Mouse (Mus musculus) liver, postnatal 0 days (tissue): ENCODE results near the gene Gucd1. TPM values are rescaled to one million over a fixed set of nuclear protein-coding genes. Genes with fewer than 3 reads are reported as not detected.
A peak's percentile ranks its signal among the peaks of the same experiment; 100 is the strongest.

Experiments used
- ATAC-seq: fragments of 200-750 bp; cut with Nextera tagmentation; 2 replicates; pipeline ENCODE4 v1.8.0; 2017; ENCODE audit warnings: mild to moderate bottlenecking, moderate library complexity
- DNase-seq: peaks from one replicate; pipeline ENCODE4 v3.0.0-alpha.2; 2016
- H3K27ac ChIP-seq: fragments of 300-500 bp; sonication (generic); 2 replicates; pipeline ENCODE4 v1.5.1; 2014; ENCODE audit warnings: antibody characterized with exemption, moderate library complexity, mild to moderate bottlenecking, low read depth
- H3K27me3 ChIP-seq: fragments of 300-500 bp; sonication (generic); 2 replicates; pipeline ENCODE4 v1.6.1; 2014; ENCODE audit warnings: low read length, control low read depth, mixed read lengths; ENCODE audit not compliant: insufficient read depth
- H3K36me3 ChIP-seq: fragments of 300-500 bp; sonication (generic); replicated peaks from 2 replicates; pipeline ENCODE4 v1.6.1; 2014; ENCODE audit warnings: mild to moderate bottlenecking, control low read depth, low read length, moderate library complexity, mixed read lengths; ENCODE audit not compliant: insufficient read depth
- H3K4me1 ChIP-seq: fragments of 300-500 bp; sonication (generic); 2 replicates; pipeline ENCODE4 v1.6.1; 2014; ENCODE audit warnings: antibody characterized with exemption, mild to moderate bottlenecking, control low read depth; ENCODE audit not compliant: insufficient read depth
- H3K4me2 ChIP-seq: fragments of 300-500 bp; sonication (generic); 2 replicates; pipeline ENCODE4 v1.6.1; 2014; ENCODE audit warnings: low read depth, mild to moderate bottlenecking, low read length, moderate library complexity, mixed read lengths
- H3K4me3 ChIP-seq: fragments of 300-500 bp; sonication (generic); 2 replicates; pipeline ENCODE4 v1.5.1; 2014; ENCODE audit warnings: low read depth, low read length
- H3K9ac ChIP-seq: fragments of 300-500 bp; sonication (generic); replicated peaks from 2 replicates; pipeline ENCODE4 v1.6.1; 2014; ENCODE audit warnings: mild to moderate bottlenecking, moderate library complexity
- H3K9me3 ChIP-seq: fragments of 300-500 bp; sonication (generic); 2 replicates; pipeline ENCODE4 v1.6.1; 2016; ENCODE audit warnings: mild to moderate bottlenecking, control low read depth, low read length, mixed read lengths
- CTCF ChIP-seq: sonication (generic); IDR thresholded peaks from 2 replicates; pipeline ENCODE4 v1.5.1; 2016; ENCODE audit warnings: antibody characterized with exemption, low read depth
- EP300 ChIP-seq: IDR thresholded peaks from 2 replicates; pipeline ENCODE4 v1.6.1; 2016; ENCODE audit warnings: antibody characterized with exemption, low read depth, mild to moderate bottlenecking
- whole genome bisulfite sequencing: fragments of 180-500 bp; shearing (Covaris S2); extraction: QIAGEN DNeasy Blood & Tissue Kit; methylation state at CpG from one replicate; pipeline ENCODE4 v1.1.7; 2014; ENCODE audit not compliant: insufficient replicate concordance; 5-methylcytosine and 5-hydroxymethylcytosine counted together
- polyA plus RNA-seq: library from polyadenylated mRNA; unstranded; fragments of >200 nt; fragmentation: Nextera tagmentation; extraction: Ambion mirVana; gene quantifications from 2 replicates; pipeline ENCODE4 v1.2.1, GENCODE M21; 2015

Gucd1 gene
- polyA plus RNA-seq, 1 experiment from 2014 or later = 45.6 TPM

DNA sequence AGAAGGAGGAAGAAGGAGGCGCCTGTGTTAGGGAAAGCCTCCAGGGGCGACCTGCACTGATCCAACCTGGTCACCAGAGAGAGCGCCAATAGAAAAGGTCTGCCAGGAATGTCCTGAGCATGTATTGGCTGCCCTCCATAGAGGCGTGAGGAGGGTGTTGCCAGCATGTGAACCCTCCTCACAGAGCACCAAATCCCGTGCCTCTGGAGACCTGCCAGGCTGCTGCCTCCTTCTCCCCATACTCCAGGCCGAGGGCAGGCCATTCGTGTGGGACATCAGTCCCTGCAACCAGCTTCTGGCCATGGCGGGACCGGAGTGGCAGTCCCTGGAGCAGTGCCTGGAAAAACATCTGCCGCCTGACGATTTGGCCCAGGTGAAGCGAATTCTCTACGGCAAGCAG lies 111.0 kb downstream of the Gucd1 start:
- Histone ChIP-seq H3K36me3 (no peaks in the 10 kb centered on the region), H3K27me3 (no peaks in the 10 kb centered on the region), H3K4me2 (peak overlapping the region; percentile 55), H3K9ac (peak overlapping the region; percentile 27; the same call in 1 of the 2 replicates), H3K4me1 (peaks cover 4% of the 10 kb centered on the region; the same call in 1 of the 2 replicates), H3K9me3 (no peaks in the 10 kb centered on the region), H3K27ac (peak overlapping the region; percentile 72), H3K4me3 (peak overlapping the region; percentile 32)
- WGBS = 62% methylated on average over 13 of the region's 13 CpGs
- ATAC-seq = peak; percentile 82
- peak; percentile 74 for DNase-seq
- no peak for TF ChIP-seq CTCF
- TF ChIP-seq EP300 = no peak

DNA sequence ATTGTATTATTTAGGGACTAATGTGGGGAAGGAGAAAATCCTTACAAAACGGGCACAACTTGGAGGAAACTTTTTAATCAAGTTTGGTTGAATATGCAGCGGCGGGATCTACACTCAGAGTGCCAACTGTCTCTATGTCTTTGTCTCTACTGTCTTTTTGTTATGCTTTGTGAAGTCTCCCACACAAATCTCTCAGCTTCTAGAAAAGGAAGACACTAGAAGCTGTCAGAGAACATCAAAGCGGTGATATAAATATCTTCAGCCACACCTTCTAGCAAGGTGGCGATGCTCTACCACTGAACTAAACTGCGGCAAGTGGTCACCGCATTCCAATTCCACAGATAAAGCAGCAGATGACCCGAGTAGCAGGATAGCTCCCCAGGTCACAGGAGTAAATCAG lies 111.9 kb downstream of the Gucd1 start:
- no peaks in the 10 kb centered on the region; the same call in 1 of the 2 replicates for H3K4me1 ChIP-seq
- H3K9me3 ChIP-seq = no peaks in the 10 kb centered on the region
- no peak overlapping the region for H3K9ac ChIP-seq
- no peaks in the 10 kb centered on the region for H3K27me3 ChIP-seq
- no peaks in the 10 kb centered on the region for H3K36me3 ChIP-seq
- ATAC-seq = no peak
- TF ChIP-seq CTCF (no peak), EP300 (no peak)
- H3K4me2 ChIP-seq = no peak overlapping the region
- no peak overlapping the region for H3K4me3 ChIP-seq
- no peak overlapping the region for H3K27ac ChIP-seq
- no peak for DNase-seq
- 80% methylated on average over 8 of the region's 8 CpGs for WGBS

- H3K9me3 ChIP-seq = no peaks in the 10 kb centered on the region
- TF ChIP-seq CTCF (peak; percentile 42), EP300 (no peak)
- no peak within 1 kb of the TSS for H3K27ac ChIP-seq
- H3K4me1 ChIP-seq = peaks cover 4% of the 10 kb centered on the region; the same call in 1 of the 2 replicates
- ATAC-seq = no peak
- no peaks in the 10 kb centered on the region for H3K36me3 ChIP-seq
- DNase-seq = no peak
- no peaks in the 10 kb centered on the region for H3K27me3 ChIP-seq
- H3K9ac ChIP-seq = no peak within 1 kb of the TSS
- H3K4me2 ChIP-seq = no peak within 1 kb of the TSS
- WGBS = 74% methylated on average over 4 of the region's 4 CpGs
- H3K4me3 ChIP-seq = no peak within 1 kb of the TSS
Measured at GRCm38 (mm10) chr10:75400958-75401357, 116.8 kb downstream of the Gucd1 start, which contains the start of gene Upb1. Upb1 (plus strand) TSS chr10:75401115.

GRCm38 (mm10) chr10:75396966-75397365 lies 120.8 kb downstream of the Gucd1 start:
- DNase-seq (peak; percentile 44), ATAC-seq (peak; percentile 40)
- H3K27ac ChIP-seq = no peak overlapping the region
- H3K9me3 ChIP-seq = no peaks in the 10 kb centered on the region
- 23% methylated on average over 14 of the region's 14 CpGs for WGBS
- H3K4me2 ChIP-seq = no peak overlapping the region
- no peaks in the 10 kb centered on the region for H3K36me3 ChIP-seq
- H3K9ac ChIP-seq = no peak overlapping the region
- TF ChIP-seq CTCF (no peak), EP300 (no peak; the same call in 1 of the 2 replicates)
- H3K4me1 ChIP-seq = peaks cover 4% of the 10 kb centered on the region; the same call in 1 of the 2 replicates
- H3K27me3 ChIP-seq = no peaks in the 10 kb centered on the region
- H3K4me3 ChIP-seq = no peak overlapping the region

DNA sequence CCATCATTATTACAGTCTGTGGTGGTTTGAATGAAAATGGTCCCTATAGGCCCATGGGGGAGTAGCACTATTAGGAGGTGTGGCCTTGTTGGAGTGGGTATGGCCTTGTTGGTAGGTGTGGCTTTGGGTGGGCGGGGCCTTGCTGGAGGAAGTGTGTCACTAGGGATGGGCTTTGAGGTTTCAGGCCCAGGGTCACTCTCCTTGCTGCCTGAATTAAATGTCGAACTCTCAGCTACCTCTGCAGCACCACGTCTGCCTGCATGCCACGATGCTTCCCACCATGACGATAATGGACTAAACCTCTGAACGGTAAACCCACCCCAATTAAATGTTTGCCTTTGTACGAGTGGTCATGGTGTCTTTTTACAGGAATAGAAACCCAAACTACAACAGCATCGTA lies 123.0 kb downstream of the Gucd1 start:
- no peak overlapping the region for H3K4me2 ChIP-seq
- peaks cover 4% of the 10 kb centered on the region; the same call in 1 of the 2 replicates for H3K4me1 ChIP-seq
- DNase-seq (no peak), ATAC-seq (no peak)
- H3K4me3 ChIP-seq = no peak overlapping the region
- H3K9me3 ChIP-seq = no peaks in the 10 kb centered on the region
- no peaks in the 10 kb centered on the region for H3K36me3 ChIP-seq
- no peaks in the 10 kb centered on the region for H3K27me3 ChIP-seq
- WGBS = 87% methylated on average over 8 of the region's 8 CpGs
- no peak overlapping the region for H3K9ac ChIP-seq
- TF ChIP-seq EP300 = no peak
- TF ChIP-seq CTCF = no peak
- no peak overlapping the region for H3K27ac ChIP-seq

DNA sequence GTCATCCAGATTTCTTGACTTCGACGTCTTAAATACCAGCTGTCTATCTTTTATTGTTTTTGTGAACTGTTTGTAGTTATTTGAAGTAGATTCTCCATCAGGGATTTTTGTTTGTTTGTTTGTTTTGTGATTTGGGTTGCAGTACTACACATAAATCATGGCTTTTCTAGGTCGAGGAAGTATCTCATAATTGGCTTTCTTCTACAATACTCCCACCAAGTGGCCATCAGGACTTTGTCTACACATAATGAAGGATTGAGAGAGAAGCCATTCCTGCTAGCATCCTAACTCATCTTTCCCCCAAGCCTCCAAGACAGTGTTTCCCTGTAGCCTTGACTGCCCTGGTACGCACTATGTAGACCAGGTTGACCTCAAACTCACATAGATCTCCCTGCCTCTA lies 126.9 kb downstream of the Gucd1 start:
- TF ChIP-seq CTCF = peak; percentile 44; the same call in 1 of the 2 replicates
- no peak for TF ChIP-seq EP300
- no peak overlapping the region for H3K4me3 ChIP-seq
- H3K4me1 ChIP-seq = no peaks in the 10 kb centered on the region
- H3K4me2 ChIP-seq = no peak overlapping the region
- H3K36me3 ChIP-seq = no peaks in the 10 kb centered on the region
- WGBS = 70% methylated on average over 4 of the region's 4 CpGs
- no peak overlapping the region for H3K27ac ChIP-seq
- ATAC-seq = no peak
- no peak for DNase-seq
- no peak overlapping the region for H3K9ac ChIP-seq
- H3K9me3 ChIP-seq = no peaks in the 10 kb centered on the region
- no peaks in the 10 kb centered on the region for H3K27me3 ChIP-seq
